Mouse (Mus musculus): Measurements from ENCODE around the gene Xdh.

Gene Xdh

GRCm38 (mm10) chr17:73941816-73942215 is 8.2 kb downstream of the Xdh start:
- DNase-seq, result no peak

GRCm38 (mm10) chr17:73937073-73937472 is 12.9 kb downstream of the Xdh start:
- no peak for DNase-seq

DNA sequence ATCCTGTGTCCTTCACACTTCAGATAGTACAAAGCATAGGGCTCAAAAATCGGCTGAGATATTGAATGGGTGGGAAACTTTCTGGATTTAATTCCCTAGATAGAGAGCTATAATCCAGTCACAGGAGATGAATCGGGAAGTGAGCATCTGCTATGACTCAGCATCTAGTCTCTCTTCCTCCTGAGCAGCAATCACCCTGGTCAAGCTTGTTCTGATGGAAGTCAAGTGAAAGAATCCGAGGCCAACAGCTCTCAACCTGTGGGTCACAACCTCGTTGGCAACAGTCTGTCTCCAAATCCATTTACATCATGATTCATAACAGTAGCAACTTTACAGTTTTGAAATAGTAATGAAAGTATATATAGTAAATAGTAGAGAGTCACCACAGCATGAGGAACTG is 14.8 kb downstream of the Xdh start:
- no peak for DNase-seq

- DNase-seq, result no peak
Measured at GRCm38 (mm10) chr17:73934281-73934680, 15.7 kb downstream of the Xdh start.

DNA sequence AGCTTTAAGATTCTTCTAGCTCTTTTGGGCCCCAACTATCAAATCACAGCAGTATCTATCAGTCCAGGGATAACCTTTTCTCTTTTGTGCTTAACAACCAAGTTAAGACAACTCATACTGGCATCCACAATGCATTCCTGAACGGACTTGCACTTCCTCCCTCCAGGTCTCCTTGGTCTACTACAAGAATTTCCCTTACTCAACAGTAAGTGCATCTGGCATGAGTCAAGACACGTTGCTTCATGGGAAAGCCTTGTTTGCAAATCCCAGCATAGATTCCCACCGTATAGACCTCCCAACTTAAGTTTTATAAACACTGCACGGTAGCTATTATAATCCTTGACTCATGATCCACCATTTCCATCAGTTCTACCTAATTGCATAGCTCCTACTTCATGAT is 16.4 kb downstream of the Xdh start:
- no peak for DNase-seq

GRCm38 (mm10) chr17:73932497-73933059 is 17.4 kb downstream of the Xdh start:
- DNase-seq, result no peak

- DNase-seq, result no peak
Measured at GRCm38 (mm10) chr17:73919520-73919919, 30.5 kb downstream of the Xdh start.

DNA sequence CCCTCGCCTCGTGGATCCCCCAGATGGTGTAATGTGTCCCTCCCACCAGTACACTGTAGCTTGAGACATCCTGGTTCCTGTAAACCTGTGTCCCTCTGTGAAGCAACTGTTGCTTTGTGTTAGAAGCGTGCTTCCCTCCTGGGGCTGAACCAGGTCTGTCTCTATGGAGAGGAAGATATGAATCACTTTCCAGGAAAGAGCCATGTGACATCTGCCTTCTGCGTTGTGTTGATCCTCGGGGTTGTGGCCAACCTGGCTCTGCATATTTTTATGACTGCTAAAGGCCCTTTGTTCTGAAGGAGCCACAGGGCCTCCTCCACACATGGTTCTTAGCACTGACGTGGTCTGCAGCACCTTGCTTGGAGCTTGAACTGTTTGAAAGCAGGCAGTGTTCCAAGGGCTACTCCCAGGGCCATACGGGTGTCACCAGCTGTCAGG is 31.0 kb downstream of the Xdh start:
- no peak for DNase-seq

GRCm38 (mm10) chr17:73918138-73918537 is 31.9 kb downstream of the Xdh start:
- no peak for DNase-seq

DNA sequence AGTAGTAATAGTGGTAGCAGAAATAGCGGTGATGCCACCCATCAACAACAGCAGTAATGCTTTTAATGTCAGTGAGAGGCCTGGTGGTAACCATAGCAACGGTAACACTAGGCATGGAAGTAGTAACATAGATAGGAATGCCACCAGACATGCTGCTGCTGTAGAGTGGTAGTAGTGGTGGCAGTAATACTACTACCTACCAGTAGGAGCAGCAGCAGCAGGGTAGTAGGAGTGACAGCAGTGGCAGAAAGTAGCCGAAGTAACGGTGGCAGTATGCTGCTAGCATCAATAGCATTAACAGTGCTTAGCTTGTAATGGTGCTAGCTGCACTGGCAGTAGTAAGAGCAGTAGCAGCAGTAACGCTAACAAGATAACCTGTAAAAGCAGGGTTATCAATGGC is 32.3 kb downstream of the Xdh start:
- DNase-seq, result no peak

- DNase-seq, result no peak
Measured at GRCm38 (mm10) chr17:73914730-73915129, 35.3 kb downstream of the Xdh start.

GRCm38 (mm10) chr17:73906076-73906475 is 43.9 kb downstream of the Xdh start:
- DNase-seq, result no peak

DNA sequence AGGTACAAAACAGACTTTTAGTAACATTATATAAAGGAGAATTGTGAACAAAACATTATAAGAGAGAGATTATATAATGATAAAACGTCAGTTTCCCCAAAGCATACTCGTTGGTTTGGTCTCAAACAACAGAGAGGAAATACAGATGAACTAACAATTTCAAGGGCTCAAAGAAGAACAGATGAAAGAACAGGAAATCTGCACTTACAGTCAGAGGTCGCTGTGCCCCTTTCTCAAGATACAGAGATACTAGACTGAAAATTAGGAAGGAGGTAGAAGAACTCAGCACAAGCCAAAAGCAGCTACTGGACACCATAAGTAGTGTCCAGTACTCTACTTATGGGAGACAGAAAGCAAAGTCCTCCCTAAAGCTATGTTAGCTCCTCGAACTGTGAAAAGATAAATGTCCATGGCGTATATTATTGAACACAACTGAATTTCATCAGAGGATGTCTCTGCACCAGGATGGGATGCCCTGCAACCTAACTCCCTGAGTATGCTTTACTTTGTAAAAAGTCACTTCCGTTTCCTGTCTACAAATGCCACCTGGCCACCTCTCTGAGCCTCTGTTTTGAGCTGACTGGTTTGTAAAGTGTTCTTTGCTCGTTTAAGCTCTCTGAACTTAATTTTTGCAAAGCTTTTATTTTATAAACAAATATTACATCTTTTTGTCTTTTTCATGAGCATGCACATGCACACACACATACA is 44.8 kb downstream of the Xdh start:
- DNase-seq, result no peak

- DNase-seq, result no peak
Measured at GRCm38 (mm10) chr17:73903121-73903520, 46.9 kb downstream of the Xdh start.

GRCm38 (mm10) chr17:73902234-73902636 is 47.8 kb downstream of the Xdh start:
- no peak for DNase-seq

DNA sequence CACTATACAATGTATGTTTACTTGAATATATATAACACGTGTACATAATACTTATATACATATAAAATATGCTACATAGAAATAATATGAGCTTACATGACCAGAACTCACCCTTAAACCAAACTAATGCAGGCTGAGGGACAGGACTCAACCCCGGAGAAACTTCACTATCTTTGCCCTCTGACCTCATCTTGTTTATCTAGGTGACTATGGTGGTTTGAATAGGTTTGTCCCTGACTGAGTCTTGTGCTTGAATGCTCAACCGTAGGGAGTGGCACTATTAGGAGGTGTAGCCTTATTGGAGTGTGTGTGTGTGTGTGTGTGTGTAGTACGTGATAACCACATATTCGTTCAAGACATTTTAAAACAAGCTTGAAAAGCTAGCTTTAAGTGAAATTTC is 55.6 kb downstream of the Xdh start:
- DNase-seq, result no peak

DNA sequence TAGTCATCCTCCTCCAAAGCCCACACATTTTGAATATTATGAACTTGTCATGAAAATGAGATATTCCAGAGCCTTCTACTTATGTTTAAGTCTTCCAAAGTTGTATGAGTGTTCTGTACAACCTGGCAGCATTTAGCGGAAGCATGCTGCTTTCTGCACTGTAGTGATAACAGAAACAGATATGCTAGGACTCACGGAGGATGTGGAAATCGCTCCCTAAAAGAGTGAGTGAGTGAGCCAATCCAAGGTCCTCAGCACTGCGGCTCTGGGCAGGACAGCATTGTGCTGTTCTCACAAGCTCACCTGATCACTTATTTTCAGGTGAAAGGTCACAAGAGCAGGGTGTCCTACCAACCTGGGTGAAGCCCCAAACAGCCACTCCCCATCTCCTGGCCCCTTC is 56.2 kb downstream of the Xdh start:
- DNase-seq, result no peak

DNA sequence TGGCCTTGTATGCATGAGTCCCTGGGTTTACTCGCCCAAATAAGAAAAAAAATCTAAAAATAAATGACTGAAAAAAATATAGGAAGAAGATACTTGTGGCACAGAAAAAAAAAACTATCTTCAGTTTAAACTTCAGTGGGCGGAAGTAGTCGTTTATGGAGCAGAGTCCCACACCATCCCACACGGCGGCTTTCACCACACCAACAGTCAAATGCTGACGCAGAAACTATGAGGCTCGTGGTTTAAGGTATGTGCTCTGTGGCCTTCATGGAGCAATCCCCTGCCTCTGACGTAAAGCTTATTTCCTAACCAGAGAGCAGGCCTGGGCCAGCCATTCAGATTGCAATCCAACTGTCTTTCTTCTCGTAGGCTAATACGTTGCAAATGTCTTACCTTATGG is 56.8 kb downstream of the Xdh start:
- no peak for DNase-seq

DNA sequence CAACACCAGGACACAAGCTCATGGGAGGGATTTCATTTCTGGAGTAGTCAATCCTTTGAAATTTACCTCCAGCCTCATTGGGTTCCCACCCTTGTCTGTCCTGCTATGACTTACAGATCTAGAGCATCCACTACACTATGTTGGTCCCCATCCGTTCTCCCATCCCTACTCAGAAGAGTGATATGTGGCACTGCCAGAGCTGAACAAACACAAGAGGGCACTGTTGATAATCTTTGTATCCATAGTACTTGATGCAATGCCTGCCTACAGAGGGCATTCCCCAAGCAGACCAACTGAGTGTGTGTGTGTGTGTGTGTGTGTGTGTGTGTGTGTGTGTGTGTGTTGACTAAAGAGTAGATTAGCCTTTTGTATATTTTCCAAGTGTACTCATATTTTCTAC is 58.4 kb downstream of the Xdh start:
- peak; percentile 15 for DNase-seq

DNA sequence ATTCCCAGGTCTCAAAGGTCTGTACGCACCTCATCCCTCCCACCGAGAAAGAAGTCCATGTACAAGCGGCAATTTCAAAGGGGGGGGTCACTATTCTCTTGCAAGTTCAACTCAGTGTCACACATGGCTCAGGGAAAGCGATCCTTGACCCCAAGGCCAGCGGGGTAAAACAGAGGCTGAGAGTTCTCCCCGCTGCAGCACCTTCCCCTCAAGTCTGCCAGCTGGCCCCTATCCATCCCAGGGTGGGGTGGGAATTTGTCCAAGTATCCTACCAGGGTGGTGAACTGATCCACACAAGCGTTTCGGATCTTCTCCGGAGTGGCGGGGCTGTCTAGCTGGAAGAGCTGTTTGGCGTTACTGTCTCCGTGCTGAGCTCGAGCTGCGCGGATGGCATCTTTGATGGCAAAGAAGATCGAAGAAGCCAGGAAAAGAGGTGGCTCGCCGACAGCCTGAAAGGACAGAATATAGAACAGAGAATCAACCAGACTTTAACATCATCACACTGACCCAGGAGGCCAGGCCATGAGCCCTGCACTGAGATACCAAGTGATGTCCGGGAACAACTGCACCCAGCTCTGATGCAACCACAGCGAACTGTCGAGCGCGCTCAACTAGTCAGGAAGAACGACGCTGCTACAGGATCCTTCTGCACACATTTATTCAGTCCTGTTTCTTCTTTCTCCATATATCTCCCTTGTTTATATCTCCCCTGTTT is 63.8 kb downstream of the Xdh start:
- DNase-seq, result no peak

DNA sequence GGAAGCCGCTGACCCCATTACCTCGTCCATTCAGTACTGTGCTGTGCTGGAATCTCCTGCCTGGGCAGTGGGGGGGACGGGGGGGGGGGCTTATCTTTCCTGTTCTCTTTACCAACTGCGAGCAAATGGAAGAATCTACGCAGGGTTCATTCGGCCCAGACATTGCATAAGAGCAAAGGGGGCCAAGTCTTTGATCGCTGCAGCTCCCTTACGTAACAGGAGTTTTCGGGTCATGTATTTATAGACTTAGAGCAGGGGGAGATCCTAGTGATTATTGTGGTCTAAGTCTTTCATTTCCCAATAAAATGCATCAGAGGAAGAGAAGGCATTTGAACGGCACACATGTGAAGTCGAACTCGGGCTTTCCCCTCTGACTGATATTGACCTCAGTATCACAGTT is 66.7 kb downstream of the Xdh start:
- peak; percentile 16 for DNase-seq

DNA sequence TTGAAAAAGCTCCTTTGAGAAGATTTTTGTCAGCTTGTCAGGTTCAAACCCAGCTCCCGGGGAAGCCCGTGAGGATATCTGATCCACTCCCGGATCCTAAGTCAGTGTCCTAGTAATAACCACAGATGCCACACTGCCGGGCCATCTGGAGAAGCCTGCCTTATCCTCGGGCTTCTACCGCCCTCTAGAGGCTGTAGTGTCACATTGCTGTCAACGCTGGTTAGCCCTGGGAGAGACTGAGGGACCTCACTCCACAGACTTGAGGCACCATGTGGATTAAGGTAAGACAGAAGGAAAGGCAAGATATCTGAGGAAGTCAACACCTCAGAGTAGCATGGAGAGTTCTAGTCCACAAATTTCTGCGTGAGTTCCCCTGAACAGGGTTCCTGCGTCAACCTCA is 67.8 kb downstream of the Xdh start:
- peak; percentile 80 for DNase-seq

DNA sequence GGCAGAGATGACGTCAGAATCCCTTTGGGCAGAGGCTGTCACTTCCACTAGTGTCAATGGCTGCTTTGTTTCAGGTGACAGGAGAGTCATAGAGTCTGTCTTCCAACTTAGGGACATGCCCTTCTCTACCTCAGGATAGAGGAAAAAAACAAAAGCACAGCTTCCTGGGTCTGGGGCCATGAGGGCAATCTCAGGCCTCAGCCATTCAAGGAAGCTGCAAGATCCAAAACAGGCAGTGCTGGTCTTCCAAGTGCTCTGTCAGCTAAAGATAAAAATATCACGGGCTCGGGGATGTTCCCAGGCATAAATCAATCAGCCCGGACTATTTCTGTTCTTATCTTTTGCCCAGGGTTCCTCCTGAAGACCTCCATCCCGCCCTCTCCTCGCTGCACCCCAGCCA is 68.7 kb downstream of the Xdh start:
- DNase-seq, result no peak

DNA sequence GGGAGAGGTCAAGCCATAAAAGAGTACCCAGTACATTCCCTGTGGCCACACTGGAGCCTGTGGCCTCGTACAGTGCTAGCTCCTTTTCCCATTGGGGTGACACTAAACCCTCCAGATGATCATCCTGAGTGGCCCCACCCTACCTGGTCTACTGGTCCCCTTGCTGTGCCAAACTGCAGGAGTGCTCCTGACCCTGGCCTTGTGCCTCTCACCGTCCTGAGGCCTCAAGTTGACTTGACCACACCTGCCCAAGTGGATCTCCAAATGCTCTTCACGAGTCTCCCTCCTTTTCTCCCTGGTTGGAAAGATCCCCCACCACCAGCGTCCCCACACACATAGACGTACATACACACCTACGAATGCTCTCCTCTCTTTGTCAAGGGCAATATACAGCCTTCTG is 69.7 kb downstream of the Xdh start:
- DNase-seq, result no peak

Data from lung, postnatal 14 days (tissue).